Mouse (Mus musculus): ENCODE data around the gene Sept6.
A peak's percentile ranks its signal among the peaks of the same experiment; 100 is the strongest.

Sept6 gene

GRCm38 (mm10) chrX:36991694-36992093 lies at the start of gene Sept6:
Gene Sept6 (minus strand): TSS chrX:36991794.
- no peak for DNase-seq (ENCODE audit: low read depth)

- peak; percentile 60 for DNase-seq (ENCODE audit: low read depth)
Measured at GRCm38 (mm10) chrX:37028378-37028777, 36.8 kb upstream of the Sept6 start.

GRCm38 (mm10) chrX:37023652-37024309 lies 32.2 kb upstream of the Sept6 start:
- DNase-seq (ENCODE audit: low read depth): no peak

GRCm38 (mm10) chrX:37022690-37023089 lies 31.1 kb upstream of the Sept6 start:
- no peak for DNase-seq (ENCODE audit: low read depth)

GRCm38 (mm10) chrX:37019045-37019444 lies 27.5 kb upstream of the Sept6 start:
- no peak for DNase-seq (ENCODE audit: low read depth)

- no peak for DNase-seq (ENCODE audit: low read depth)
Measured at GRCm38 (mm10) chrX:37018150-37018654, 26.6 kb upstream of the Sept6 start.

GRCm38 (mm10) chrX:37013870-37014269 lies 22.3 kb upstream of the Sept6 start:
- DNase-seq (ENCODE audit: low read depth): no peak

- no peak for DNase-seq (ENCODE audit: low read depth)
Measured at GRCm38 (mm10) chrX:36991039-36991438, 555 bp downstream of the Sept6 start.

GRCm38 (mm10) chrX:36989752-36990404 lies 1.7 kb downstream of the Sept6 start:
- no peak for DNase-seq (ENCODE audit: low read depth)

GRCm38 (mm10) chrX:36989234-36989751 lies 2.3 kb downstream of the Sept6 start:
- DNase-seq (ENCODE audit: low read depth): no peak

GRCm38 (mm10) chrX:36988754-36989153 lies 2.8 kb downstream of the Sept6 start:
- no peak for DNase-seq (ENCODE audit: low read depth)

- DNase-seq (ENCODE audit: low read depth): no peak
Measured at GRCm38 (mm10) chrX:36987851-36988250, 3.7 kb downstream of the Sept6 start.

- no peak for DNase-seq (ENCODE audit: low read depth)
Measured at GRCm38 (mm10) chrX:36985041-36985440, 6.6 kb downstream of the Sept6 start.

- no peak for DNase-seq (ENCODE audit: low read depth)
Measured at GRCm38 (mm10) chrX:36983654-36984311, 7.8 kb downstream of the Sept6 start.

GRCm38 (mm10) chrX:36982892-36983653 lies 8.5 kb downstream of the Sept6 start:
- DNase-seq (ENCODE audit: low read depth): no peak

- no peak for DNase-seq (ENCODE audit: low read depth)
Measured at GRCm38 (mm10) chrX:36980563-36981187, 10.9 kb downstream of the Sept6 start.

GRCm38 (mm10) chrX:36977863-36978262 lies 13.7 kb downstream of the Sept6 start:
- no peak for DNase-seq (ENCODE audit: low read depth)

- no peak for DNase-seq (ENCODE audit: low read depth)
Measured at GRCm38 (mm10) chrX:36976980-36977379, 14.6 kb downstream of the Sept6 start.

GRCm38 (mm10) chrX:36976272-36976671 lies 15.3 kb downstream of the Sept6 start:
- DNase-seq (ENCODE audit: low read depth): no peak

GRCm38 (mm10) chrX:36974905-36975304 lies 16.7 kb downstream of the Sept6 start:
- DNase-seq (ENCODE audit: low read depth): no peak

- no peak for DNase-seq (ENCODE audit: low read depth)
Measured at GRCm38 (mm10) chrX:36972951-36973471, 18.6 kb downstream of the Sept6 start.
